Mouse (Mus musculus): Measurements from ENCODE around the gene Ghr. TPM values are rescaled to one million over a fixed set of nuclear protein-coding genes. Genes with fewer than 3 reads are reported as not detected.
A peak's percentile ranks its signal among the peaks of the same experiment; 100 is the strongest.

Gene Ghr
- total and polyA plus RNA-seq, 2 experiments: 141 to 423 TPM

- H3K9ac ChIP-seq (ENCODE audit: low read depth, low read length): peak overlapping the region; percentile 85
- peak overlapping the region; percentile 77 for H3K4me3 ChIP-seq (ENCODE audit: insufficient read depth, low read depth, low read length)
- TF ChIP-seq CTCF (IDR thresholded peaks at IDR 0.05; ENCODE audit: low read depth, low read length) (no peak), POLR2A (IDR thresholded peaks at IDR 0.05; ENCODE audit: extremely low read depth, insufficient read depth, low read length) (no peak)
- H3K27ac ChIP-seq (replicated peaks; ENCODE audit: insufficient read depth, low read depth, low read length): peak overlapping the region; percentile 89
- H3K4me1 ChIP-seq (ENCODE audit: control insufficient read depth, insufficient read depth, low read length): peaks cover 10% of the 10 kb centered on the region
- H3K27me3 ChIP-seq (ENCODE audit: control insufficient read depth, insufficient read depth, low read length): no peaks in the 10 kb centered on the region
- peaks cover 9% of the 10 kb centered on the region; the same call in 1 of the 2 replicates for H3K79me2 ChIP-seq (ENCODE audit: control insufficient read depth, insufficient read depth, low read length)
- 13% methylated on average over 3 of the region's 3 CpGs for WGBS
- H3K36me3 ChIP-seq (ENCODE audit: control insufficient read depth, insufficient read depth, low read length): peaks cover 23% of the 10 kb centered on the region
- DNase-seq (ENCODE audit: extremely low read depth, low read depth, low spot score): peak; percentile 45
These were observed 2.0 kb downstream of the Ghr start for GRCm38 (mm10) chr15:3581337-3581736.

GRCm38 (mm10) chr15:3580216-3580615, 3.1 kb downstream of the Ghr start:
- WGBS: 21% methylated on average over 2 of the region's 2 CpGs
- Histone ChIP-seq H3K4me1 (ENCODE audit: control insufficient read depth, insufficient read depth, low read length) (peaks cover 10% of the 10 kb centered on the region), H3K27ac (replicated peaks; ENCODE audit: insufficient read depth, low read depth, low read length) (peak overlapping the region; percentile 55), H3K79me2 (ENCODE audit: control insufficient read depth, insufficient read depth, low read length) (peaks cover 12% of the 10 kb centered on the region; the same call in 1 of the 2 replicates), H3K36me3 (ENCODE audit: control insufficient read depth, insufficient read depth, low read length) (peaks cover 30% of the 10 kb centered on the region), H3K9ac (ENCODE audit: low read depth, low read length) (peak overlapping the region; percentile 62), H3K27me3 (ENCODE audit: control insufficient read depth, insufficient read depth, low read length) (no peaks in the 10 kb centered on the region), H3K4me3 (ENCODE audit: insufficient read depth, low read depth, low read length) (peak overlapping the region; percentile 55)
- peak; percentile 86 for DNase-seq (ENCODE audit: extremely low read depth, low read depth, low spot score)
- TF ChIP-seq CTCF (IDR thresholded peaks at IDR 0.05; ENCODE audit: low read depth, low read length) (no peak), POLR2A (IDR thresholded peaks at IDR 0.05; ENCODE audit: extremely low read depth, insufficient read depth, low read length) (no peak)

- Histone ChIP-seq H3K4me1 (ENCODE audit: control insufficient read depth, insufficient read depth, low read length) (peaks cover 4% of the 10 kb centered on the region; the same call in 1 of the 2 replicates), H3K4me3 (ENCODE audit: insufficient read depth, low read depth, low read length) (no peak overlapping the region), H3K27me3 (ENCODE audit: control insufficient read depth, insufficient read depth, low read length) (no peaks in the 10 kb centered on the region), H3K9ac (ENCODE audit: low read depth, low read length) (no peak overlapping the region), H3K27ac (replicated peaks; ENCODE audit: insufficient read depth, low read depth, low read length) (peak overlapping the region; percentile 55; the same call in 1 of the 2 replicates), H3K79me2 (ENCODE audit: control insufficient read depth, insufficient read depth, low read length) (peaks cover 12% of the 10 kb centered on the region; the same call in 1 of the 2 replicates), H3K36me3 (ENCODE audit: control insufficient read depth, insufficient read depth, low read length) (peaks cover 38% of the 10 kb centered on the region)
- TF ChIP-seq POLR2A (IDR thresholded peaks at IDR 0.05; ENCODE audit: extremely low read depth, insufficient read depth, low read length): no peak
- no peak for TF ChIP-seq CTCF (IDR thresholded peaks at IDR 0.05; ENCODE audit: low read depth, low read length)
- peak; percentile 95 for DNase-seq (ENCODE audit: extremely low read depth, low read depth, low spot score)
- WGBS: 25% methylated on average over 5 of the region's 5 CpGs
These were observed 4.9 kb downstream of the Ghr start for GRCm38 (mm10) chr15:3578286-3578980.

- Histone ChIP-seq H3K36me3 (ENCODE audit: control insufficient read depth, insufficient read depth, low read length) (peaks cover 64% of the 10 kb centered on the region), H3K4me3 (ENCODE audit: insufficient read depth, low read depth, low read length) (no peak overlapping the region), H3K79me2 (ENCODE audit: control insufficient read depth, insufficient read depth, low read length) (peaks cover 9% of the 10 kb centered on the region; the same call in 1 of the 2 replicates), H3K4me1 (ENCODE audit: control insufficient read depth, insufficient read depth, low read length) (peaks cover 9% of the 10 kb centered on the region), H3K27me3 (ENCODE audit: control insufficient read depth, insufficient read depth, low read length) (no peaks in the 10 kb centered on the region), H3K9ac (ENCODE audit: low read depth, low read length) (no peak overlapping the region), H3K27ac (replicated peaks; ENCODE audit: insufficient read depth, low read depth, low read length) (no peak overlapping the region)
- WGBS: 88% methylated on average over 2 of the region's 2 CpGs
- DNase-seq (ENCODE audit: extremely low read depth, low read depth, low spot score): no peak
- no peak for TF ChIP-seq POLR2A (IDR thresholded peaks at IDR 0.05; ENCODE audit: extremely low read depth, insufficient read depth, low read length)
- no peak for TF ChIP-seq CTCF (IDR thresholded peaks at IDR 0.05; ENCODE audit: low read depth, low read length)
These were observed 14.0 kb downstream of the Ghr start for GRCm38 (mm10) chr15:3569178-3569903.

GRCm38 (mm10) chr15:3564570-3564969, 18.7 kb downstream of the Ghr start:
- H3K4me3 ChIP-seq (ENCODE audit: insufficient read depth, low read depth, low read length): no peak overlapping the region
- H3K4me1 ChIP-seq (ENCODE audit: control insufficient read depth, insufficient read depth, low read length): peaks cover 9% of the 10 kb centered on the region
- H3K27me3 ChIP-seq (ENCODE audit: control insufficient read depth, insufficient read depth, low read length): no peaks in the 10 kb centered on the region
- TF ChIP-seq POLR2A (IDR thresholded peaks at IDR 0.05; ENCODE audit: extremely low read depth, insufficient read depth, low read length) (no peak), CTCF (IDR thresholded peaks at IDR 0.05; ENCODE audit: low read depth, low read length) (no peak)
- no peak overlapping the region for H3K27ac ChIP-seq (replicated peaks; ENCODE audit: insufficient read depth, low read depth, low read length)
- H3K79me2 ChIP-seq (ENCODE audit: control insufficient read depth, insufficient read depth, low read length): peaks cover 4% of the 10 kb centered on the region; the same call in 1 of the 2 replicates
- H3K9ac ChIP-seq (ENCODE audit: low read depth, low read length): no peak overlapping the region
- H3K36me3 ChIP-seq (ENCODE audit: control insufficient read depth, insufficient read depth, low read length): peaks cover 66% of the 10 kb centered on the region
- 65% methylated on average over 4 of the region's 4 CpGs for WGBS
- DNase-seq (ENCODE audit: extremely low read depth, low read depth, low spot score): no peak
